Mouse (Mus musculus): ENCODE measurements around the gene Crlf1. TPM values are rescaled to one million over a fixed set of nuclear protein-coding genes. Genes with fewer than 3 reads are reported as not detected.

The Crlf1 gene
- polyA plus RNA-seq, 1 experiment from 2014 or later: 6.3 TPM

DNA sequence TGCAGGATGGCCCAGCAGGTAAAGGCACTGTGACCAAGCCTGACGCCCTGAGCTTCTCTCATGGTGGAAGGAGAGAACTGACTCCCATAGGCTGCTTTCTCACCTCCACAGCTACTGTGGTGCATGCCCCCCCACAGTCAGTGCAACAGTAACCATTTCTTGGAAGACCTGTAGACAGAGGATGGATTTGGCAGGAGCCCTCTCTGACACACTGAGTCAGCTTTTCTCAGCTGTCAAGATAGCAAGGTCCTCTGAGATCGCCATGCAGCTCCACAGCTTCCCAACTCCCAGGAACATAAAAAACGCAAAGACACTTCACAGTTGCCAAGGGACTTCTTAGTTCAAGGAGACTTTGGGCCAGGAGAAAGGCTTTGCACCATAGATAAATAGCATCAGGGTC lies 34.5 kb upstream of the Crlf1 start:
- H3K4me3 ChIP-seq (replicated peaks; ENCODE audit: low read length): no peak overlapping the region
- no peak for ATAC-seq (ENCODE audit: low FRiP score)
- no peak for DNase-seq (ENCODE audit: low spot score)
- no peaks in the 10 kb centered on the region for H3K27me3 ChIP-seq (ENCODE audit: control insufficient read depth, insufficient read depth, low read length)
- H3K4me2 ChIP-seq (replicated peaks): no peak overlapping the region
- no peaks in the 10 kb centered on the region for H3K36me3 ChIP-seq (replicated peaks; ENCODE audit: control insufficient read depth, insufficient read depth)
- H3K9ac ChIP-seq: no peak overlapping the region
- no peaks in the 10 kb centered on the region for H3K4me1 ChIP-seq (replicated peaks; ENCODE audit: control insufficient read depth, insufficient read depth, low read length)
- no peak overlapping the region for H3K27ac ChIP-seq
- H3K9me3 ChIP-seq (ENCODE audit: control insufficient read depth, low read length): no peaks in the 10 kb centered on the region
- 89% methylated on average over 3 of the region's 3 CpGs for WGBS

- Histone ChIP-seq H3K9ac (no peak overlapping the region), H3K9me3 (ENCODE audit: control insufficient read depth, low read length) (no peaks in the 10 kb centered on the region), H3K4me3 (replicated peaks; ENCODE audit: low read length) (no peak overlapping the region), H3K27ac (no peak overlapping the region), H3K4me2 (replicated peaks) (no peak overlapping the region), H3K27me3 (ENCODE audit: control insufficient read depth, insufficient read depth, low read length) (no peaks in the 10 kb centered on the region), H3K36me3 (replicated peaks; ENCODE audit: control insufficient read depth, insufficient read depth) (no peaks in the 10 kb centered on the region), H3K4me1 (replicated peaks; ENCODE audit: control insufficient read depth, insufficient read depth, low read length) (no peaks in the 10 kb centered on the region)
- WGBS: 99% methylated on average over 2 of the region's 2 CpGs
- DNase-seq (ENCODE audit: low spot score) (no peak), ATAC-seq (ENCODE audit: low FRiP score) (no peak)
Measured at GRCm38 (mm10) chr8:70459636-70460035, 33.3 kb upstream of the Crlf1 start.

DNA sequence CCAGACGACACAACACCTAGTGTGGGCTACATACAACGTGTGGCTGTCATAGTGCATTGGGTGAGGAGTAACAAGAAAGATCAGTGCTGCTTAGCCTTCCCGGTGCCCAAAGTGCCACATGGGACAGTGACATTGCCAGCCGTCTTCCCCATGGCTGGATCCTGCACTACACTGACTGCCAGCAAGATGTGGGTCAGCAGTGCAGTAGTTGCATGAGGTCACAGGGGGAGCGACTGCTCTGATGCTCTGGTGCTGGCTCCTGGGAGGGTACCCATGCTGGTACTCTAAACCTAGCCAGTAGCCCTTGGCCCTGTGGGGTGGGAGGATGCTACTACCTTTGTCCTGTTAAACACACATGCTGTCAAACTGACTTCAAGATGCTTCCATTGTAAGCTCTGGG lies 32.8 kb upstream of the Crlf1 start:
- 88% methylated on average over 5 of the region's 5 CpGs for WGBS
- H3K4me2 ChIP-seq (replicated peaks): no peak overlapping the region
- no peaks in the 10 kb centered on the region for H3K4me1 ChIP-seq (replicated peaks; ENCODE audit: control insufficient read depth, insufficient read depth, low read length)
- H3K36me3 ChIP-seq (replicated peaks; ENCODE audit: control insufficient read depth, insufficient read depth): no peaks in the 10 kb centered on the region
- no peak overlapping the region for H3K4me3 ChIP-seq (replicated peaks; ENCODE audit: low read length)
- H3K9me3 ChIP-seq (ENCODE audit: control insufficient read depth, low read length): no peaks in the 10 kb centered on the region
- no peak overlapping the region for H3K27ac ChIP-seq
- no peak for ATAC-seq (ENCODE audit: low FRiP score)
- DNase-seq (ENCODE audit: low spot score): no peak
- no peak overlapping the region for H3K9ac ChIP-seq
- no peaks in the 10 kb centered on the region for H3K27me3 ChIP-seq (ENCODE audit: control insufficient read depth, insufficient read depth, low read length)

DNA sequence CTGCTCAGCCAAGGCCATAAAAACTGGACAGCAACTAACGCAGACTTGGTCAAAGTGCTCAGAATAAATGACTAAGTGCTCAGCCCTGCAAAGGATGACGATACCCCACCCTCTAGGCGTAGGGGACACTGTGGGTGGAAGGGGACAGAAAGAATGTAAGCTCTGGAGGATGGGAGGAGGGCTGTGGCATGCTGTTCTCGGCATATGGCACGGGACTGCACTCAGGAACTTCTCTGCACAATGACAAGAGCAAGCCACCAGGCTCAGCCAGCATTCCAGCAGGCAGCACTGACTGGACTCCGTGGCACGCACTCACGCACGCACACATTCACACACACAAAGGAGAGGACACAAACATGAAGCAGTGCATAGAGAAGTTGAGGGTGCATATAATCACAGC lies 32.4 kb upstream of the Crlf1 start:
- no peaks in the 10 kb centered on the region for H3K27me3 ChIP-seq (ENCODE audit: control insufficient read depth, insufficient read depth, low read length)
- no peak overlapping the region for H3K4me2 ChIP-seq (replicated peaks)
- H3K9me3 ChIP-seq (ENCODE audit: control insufficient read depth, low read length): no peaks in the 10 kb centered on the region
- H3K4me1 ChIP-seq (replicated peaks; ENCODE audit: control insufficient read depth, insufficient read depth, low read length): no peaks in the 10 kb centered on the region
- ATAC-seq (ENCODE audit: low FRiP score): no peak
- 77% methylated on average over 9 of the region's 9 CpGs for WGBS
- no peak overlapping the region for H3K4me3 ChIP-seq (replicated peaks; ENCODE audit: low read length)
- H3K27ac ChIP-seq: no peak overlapping the region
- H3K9ac ChIP-seq: no peak overlapping the region
- no peaks in the 10 kb centered on the region for H3K36me3 ChIP-seq (replicated peaks; ENCODE audit: control insufficient read depth, insufficient read depth)
- no peak for DNase-seq (ENCODE audit: low spot score)

DNA sequence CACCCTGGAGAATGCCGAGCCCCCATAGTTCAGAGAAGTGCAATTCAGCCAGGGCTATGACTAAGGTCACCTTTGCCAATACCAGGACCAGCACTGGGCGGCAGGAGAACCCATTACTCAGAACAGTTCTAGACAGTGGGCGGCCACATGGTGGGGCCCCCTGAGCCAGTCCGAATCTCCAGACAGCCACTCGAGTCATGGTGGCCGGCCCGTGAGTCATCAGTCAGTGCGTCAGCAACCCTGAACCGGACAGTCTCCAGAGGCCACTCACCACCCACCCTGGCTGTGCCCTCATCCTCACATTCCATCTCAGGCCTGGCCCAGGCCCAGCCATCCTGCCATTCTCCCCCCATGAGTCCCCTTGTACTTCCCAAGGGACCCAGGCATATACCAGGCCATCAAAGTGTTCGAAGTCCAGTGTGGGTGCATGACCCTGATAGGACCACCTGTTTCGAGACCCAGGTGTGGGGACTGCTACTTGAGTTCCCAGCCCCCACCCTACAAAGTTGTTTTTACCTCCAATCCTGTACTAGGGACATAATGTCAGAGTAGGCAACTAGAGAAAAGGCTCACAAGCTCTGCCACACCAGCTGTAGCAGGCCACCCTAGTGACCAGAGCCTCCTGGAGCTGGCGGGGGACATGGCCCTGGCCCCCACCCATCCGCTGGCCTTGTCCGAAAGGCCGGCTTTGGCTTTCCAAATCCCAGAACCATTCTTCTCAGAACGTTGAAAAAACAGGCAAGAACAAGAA lies 31.0 kb upstream of the Crlf1 start:
- Histone ChIP-seq H3K36me3 (replicated peaks; ENCODE audit: control insufficient read depth, insufficient read depth) (no peaks in the 10 kb centered on the region), H3K9ac (no peak overlapping the region), H3K9me3 (ENCODE audit: control insufficient read depth, low read length) (no peaks in the 10 kb centered on the region), H3K4me1 (replicated peaks; ENCODE audit: control insufficient read depth, insufficient read depth, low read length) (no peaks in the 10 kb centered on the region), H3K27me3 (ENCODE audit: control insufficient read depth, insufficient read depth, low read length) (no peaks in the 10 kb centered on the region), H3K4me3 (replicated peaks; ENCODE audit: low read length) (no peak overlapping the region), H3K4me2 (replicated peaks) (no peak overlapping the region), H3K27ac (no peak overlapping the region)
- ATAC-seq (ENCODE audit: low FRiP score): no peak
- DNase-seq (ENCODE audit: low spot score): no peak
- 93% methylated on average over 16 of the region's 16 CpGs for WGBS

DNA sequence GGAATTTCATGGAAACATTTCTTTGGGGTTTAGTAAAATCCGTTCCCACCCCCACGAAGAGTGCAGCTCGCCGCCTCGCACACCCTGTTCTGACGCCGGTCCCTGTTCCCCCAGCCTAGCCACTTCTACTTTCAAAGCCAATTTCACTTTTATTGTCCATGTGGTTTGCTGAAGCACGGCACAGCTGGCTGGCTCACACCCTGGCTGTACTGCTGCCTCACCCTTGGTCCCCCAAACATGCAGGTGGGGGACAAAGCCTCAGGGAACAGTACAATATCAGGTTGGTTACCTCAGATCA lies 30.5 kb upstream of the Crlf1 start:
- no peak overlapping the region for H3K27ac ChIP-seq
- no peaks in the 10 kb centered on the region for H3K36me3 ChIP-seq (replicated peaks; ENCODE audit: control insufficient read depth, insufficient read depth)
- no peaks in the 10 kb centered on the region for H3K9me3 ChIP-seq (ENCODE audit: control insufficient read depth, low read length)
- no peak overlapping the region for H3K4me2 ChIP-seq (replicated peaks)
- H3K27me3 ChIP-seq (ENCODE audit: control insufficient read depth, insufficient read depth, low read length): no peaks in the 10 kb centered on the region
- H3K9ac ChIP-seq: no peak overlapping the region
- no peaks in the 10 kb centered on the region for H3K4me1 ChIP-seq (replicated peaks; ENCODE audit: control insufficient read depth, insufficient read depth, low read length)
- DNase-seq (ENCODE audit: low spot score) (no peak), ATAC-seq (ENCODE audit: low FRiP score) (no peak)
- WGBS: 93% methylated on average over 8 of the region's 8 CpGs
- H3K4me3 ChIP-seq (replicated peaks; ENCODE audit: low read length): no peak overlapping the region

DNA sequence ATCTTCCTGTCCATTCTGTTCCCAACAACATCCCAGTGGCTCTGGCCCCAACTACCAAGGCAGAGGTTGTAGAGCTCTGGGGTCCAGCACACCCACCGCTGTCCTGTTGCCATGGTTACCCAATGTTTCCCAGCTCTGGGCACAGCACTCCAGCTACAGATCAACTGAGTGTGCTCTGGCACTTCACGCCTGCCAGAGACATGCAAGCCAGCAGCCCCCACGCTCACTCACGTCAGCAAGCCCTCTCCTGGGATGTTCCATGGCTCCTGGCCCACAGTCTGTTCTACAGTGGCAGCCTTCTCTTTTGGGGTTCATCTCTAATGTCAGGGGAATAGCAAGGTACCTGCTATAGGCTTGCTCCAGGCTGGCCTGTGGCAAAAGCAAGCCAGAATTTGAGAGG lies 29.7 kb upstream of the Crlf1 start:
- no peak for DNase-seq (ENCODE audit: low spot score)

GRCm38 (mm10) chr8:70464162-70464561 lies 28.8 kb upstream of the Crlf1 start:
- ATAC-seq (ENCODE audit: low FRiP score): no peak
- WGBS: 98% methylated on average over 6 of the region's 6 CpGs

More for the DNA sequence above, 29.7 kb upstream of the Crlf1 start:
- Histone ChIP-seq H3K9me3 (ENCODE audit: control insufficient read depth, low read length) (no peaks in the 10 kb centered on the region), H3K27ac (no peak overlapping the region), H3K27me3 (ENCODE audit: control insufficient read depth, insufficient read depth, low read length) (no peaks in the 10 kb centered on the region), H3K4me1 (replicated peaks; ENCODE audit: control insufficient read depth, insufficient read depth, low read length) (no peaks in the 10 kb centered on the region), H3K9ac (no peak overlapping the region), H3K4me3 (replicated peaks; ENCODE audit: low read length) (no peak overlapping the region), H3K4me2 (replicated peaks) (no peak overlapping the region), H3K36me3 (replicated peaks; ENCODE audit: control insufficient read depth, insufficient read depth) (no peaks in the 10 kb centered on the region)
- 65% methylated on average over 4 of the region's 4 CpGs for WGBS
- no peak for ATAC-seq (ENCODE audit: low FRiP score)

DNA sequence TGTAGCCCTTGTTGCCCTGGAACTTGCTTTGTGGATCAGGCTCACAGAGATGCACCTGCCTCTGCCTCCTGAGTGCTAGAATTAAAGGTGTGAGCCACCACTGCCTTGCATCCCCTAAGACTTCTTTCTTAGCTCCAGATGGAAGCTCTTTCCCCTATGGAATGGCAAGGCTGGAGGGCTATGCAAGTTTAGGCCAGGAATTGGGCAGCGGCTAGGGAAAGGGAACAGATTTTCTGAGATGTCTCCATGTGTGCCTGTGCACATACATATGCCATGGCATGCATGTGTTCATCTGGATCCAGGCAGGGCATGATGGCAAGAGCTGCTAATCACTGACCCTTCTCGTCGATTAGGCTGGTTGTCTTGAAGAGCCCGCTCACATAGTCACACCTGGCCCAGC lies 27.3 kb upstream of the Crlf1 start:
- DNase-seq (ENCODE audit: low spot score) (no peak), ATAC-seq (ENCODE audit: low FRiP score) (no peak)
- peaks cover 12% of the 10 kb centered on the region; the same call in 1 of the 2 replicates for H3K4me1 ChIP-seq (replicated peaks; ENCODE audit: control insufficient read depth, insufficient read depth, low read length)
- no peaks in the 10 kb centered on the region for H3K36me3 ChIP-seq (replicated peaks; ENCODE audit: control insufficient read depth, insufficient read depth)
- H3K27me3 ChIP-seq (ENCODE audit: control insufficient read depth, insufficient read depth, low read length): no peaks in the 10 kb centered on the region
- no peaks in the 10 kb centered on the region for H3K9me3 ChIP-seq (ENCODE audit: control insufficient read depth, low read length)
- WGBS: 100% methylated on average over 4 of the region's 4 CpGs
- H3K27ac ChIP-seq: no peak overlapping the region
- no peak overlapping the region for H3K4me2 ChIP-seq (replicated peaks)
- H3K9ac ChIP-seq: no peak overlapping the region
- H3K4me3 ChIP-seq (replicated peaks; ENCODE audit: low read length): no peak overlapping the region

More at GRCm38 (mm10) chr8:70464162-70464561, 28.8 kb upstream of the Crlf1 start:
- no peak for DNase-seq (ENCODE audit: low spot score)
- H3K4me3 ChIP-seq (replicated peaks; ENCODE audit: low read length): no peak overlapping the region
- H3K9ac ChIP-seq: no peak overlapping the region
- no peaks in the 10 kb centered on the region for H3K36me3 ChIP-seq (replicated peaks; ENCODE audit: control insufficient read depth, insufficient read depth)
- peaks cover 6% of the 10 kb centered on the region; the same call in 1 of the 2 replicates for H3K4me1 ChIP-seq (replicated peaks; ENCODE audit: control insufficient read depth, insufficient read depth, low read length)
- no peaks in the 10 kb centered on the region for H3K27me3 ChIP-seq (ENCODE audit: control insufficient read depth, insufficient read depth, low read length)
- no peaks in the 10 kb centered on the region for H3K9me3 ChIP-seq (ENCODE audit: control insufficient read depth, low read length)
- no peak overlapping the region for H3K27ac ChIP-seq
- no peak overlapping the region for H3K4me2 ChIP-seq (replicated peaks)

DNA sequence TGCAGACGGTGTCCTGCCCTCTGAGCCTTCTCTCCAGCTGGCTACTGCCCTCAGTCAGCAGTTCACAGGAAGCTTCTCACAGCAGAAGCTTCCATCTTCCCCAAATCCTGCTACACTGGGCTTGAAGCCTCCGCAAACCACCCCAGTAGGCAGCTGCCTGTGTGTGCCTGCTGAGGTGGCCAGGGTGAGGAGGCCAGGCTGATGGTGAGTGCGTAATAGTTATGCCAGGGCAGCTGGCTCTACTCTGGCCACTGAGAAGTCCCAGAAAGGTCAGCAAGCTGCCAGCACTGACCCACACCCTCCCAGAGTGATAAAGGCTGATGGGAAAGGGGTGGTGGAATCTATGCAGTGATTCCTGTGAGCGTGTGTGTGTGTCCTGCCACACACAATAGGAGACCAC lies 26.7 kb upstream of the Crlf1 start:
- H3K27me3 ChIP-seq (ENCODE audit: control insufficient read depth, insufficient read depth, low read length): no peaks in the 10 kb centered on the region
- no peak overlapping the region for H3K4me3 ChIP-seq (replicated peaks; ENCODE audit: low read length)
- WGBS: 77% methylated on average over 4 of the region's 4 CpGs
- H3K36me3 ChIP-seq (replicated peaks; ENCODE audit: control insufficient read depth, insufficient read depth): no peaks in the 10 kb centered on the region
- H3K4me2 ChIP-seq (replicated peaks): no peak overlapping the region
- peaks cover 12% of the 10 kb centered on the region; the same call in 1 of the 2 replicates for H3K4me1 ChIP-seq (replicated peaks; ENCODE audit: control insufficient read depth, insufficient read depth, low read length)
- H3K9me3 ChIP-seq (ENCODE audit: control insufficient read depth, low read length): no peaks in the 10 kb centered on the region
- H3K27ac ChIP-seq: no peak overlapping the region
- no peak overlapping the region for H3K9ac ChIP-seq
- DNase-seq (ENCODE audit: low spot score) (no peak), ATAC-seq (ENCODE audit: low FRiP score) (no peak)

Measured in hindbrain, embryonic 14.5 days (tissue).